Mouse (Mus musculus): Measurements from ENCODE around the gene Stkld1. TPM values are rescaled to one million over a fixed set of nuclear protein-coding genes. Genes with fewer than 3 reads are reported as not detected.

Gene Stkld1
- polyA plus RNA-seq, 1 experiment from 2014 or later: not detected

- Histone ChIP-seq H3K36me3 (ENCODE audit: poor library complexity, severe bottlenecking) (peaks cover 70% of the 10 kb centered on the region), H3K27me3 (no peaks in the 10 kb centered on the region)
Observed at GRCm38 (mm10) chr2:26908710-26909386, 25.0 kb upstream of the Stkld1 start.

GRCm38 (mm10) chr2:26909387-26909784 is 24.5 kb upstream of the Stkld1 start:
- H3K4me3 ChIP-seq: peak overlapping the region; percentile 90
- H3K9ac ChIP-seq: peak overlapping the region; percentile 90
- H3K27me3 ChIP-seq: no peaks in the 10 kb centered on the region
- H3K36me3 ChIP-seq (ENCODE audit: poor library complexity, severe bottlenecking): peaks cover 73% of the 10 kb centered on the region
- H3K4me2 ChIP-seq: peak overlapping the region; percentile 86
- ATAC-seq: no peak
- peak overlapping the region; percentile 95 for H3K27ac ChIP-seq
- H3K4me1 ChIP-seq: peaks cover 42% of the 10 kb centered on the region
- no peaks in the 10 kb centered on the region for H3K9me3 ChIP-seq (replicated peaks)

More at GRCm38 (mm10) chr2:26908710-26909386, 25.0 kb upstream of the Stkld1 start:
- Histone ChIP-seq H3K4me3 (peak overlapping the region; percentile 90), H3K9me3 (replicated peaks) (no peaks in the 10 kb centered on the region), H3K27ac (no peak overlapping the region), H3K4me2 (peak overlapping the region; percentile 86), H3K4me1 (peaks cover 46% of the 10 kb centered on the region), H3K9ac (peak overlapping the region; percentile 90)
- 90% methylated on average over 18 of the region's 18 CpGs for WGBS
- ATAC-seq: no peak

GRCm38 (mm10) chr2:26910124-26910993 is 23.5 kb upstream of the Stkld1 start, which contains the start of the genes Med22 and Rpl7a:
Gene Med22 (minus strand): TSS chr2:26910677.
Gene Rpl7a (plus strand): TSS chr2:26910764.
- peaks cover 49% of the 10 kb centered on the region for H3K4me1 ChIP-seq
- peaks cover 68% of the 10 kb centered on the region for H3K36me3 ChIP-seq (ENCODE audit: poor library complexity, severe bottlenecking)
- WGBS: under 1% methylated on average over 71 of the region's 74 CpGs
- H3K4me2 ChIP-seq: peak within 1 kb of the TSS; percentile 100
- H3K9ac ChIP-seq: peak within 1 kb of the TSS; percentile 98
- no peaks in the 10 kb centered on the region for H3K9me3 ChIP-seq (replicated peaks)
- peak within 1 kb of the TSS; percentile 95 for H3K27ac ChIP-seq
- ATAC-seq: peak; percentile 92
- no peaks in the 10 kb centered on the region for H3K27me3 ChIP-seq
- H3K4me3 ChIP-seq: peak within 1 kb of the TSS; percentile 90

GRCm38 (mm10) chr2:26910994-26911765 is 22.7 kb upstream of the Stkld1 start:
- Histone ChIP-seq H3K27me3 (no peaks in the 10 kb centered on the region), H3K4me2 (peak overlapping the region; percentile 100), H3K4me3 (peak overlapping the region; percentile 90), H3K27ac (peak overlapping the region; percentile 95), H3K9ac (peak overlapping the region; percentile 98), H3K4me1 (peaks cover 55% of the 10 kb centered on the region), H3K9me3 (replicated peaks) (no peaks in the 10 kb centered on the region), H3K36me3 (ENCODE audit: poor library complexity, severe bottlenecking) (peaks cover 60% of the 10 kb centered on the region)
- ATAC-seq: peak; percentile 57
- WGBS: under 1% methylated on average over 37 of the region's 37 CpGs

- H3K4me1 ChIP-seq: peaks cover 64% of the 10 kb centered on the region
- no peaks in the 10 kb centered on the region for H3K9me3 ChIP-seq (replicated peaks)
- H3K4me2 ChIP-seq: peak overlapping the region; percentile 100
- peaks cover 49% of the 10 kb centered on the region for H3K36me3 ChIP-seq (ENCODE audit: poor library complexity, severe bottlenecking)
- 69% methylated on average over 5 of the region's 5 CpGs for WGBS
- peak overlapping the region; percentile 98 for H3K9ac ChIP-seq
- H3K27ac ChIP-seq: no peak overlapping the region
- no peaks in the 10 kb centered on the region for H3K27me3 ChIP-seq
- no peak for ATAC-seq
- peak overlapping the region; percentile 90 for H3K4me3 ChIP-seq
Observed at GRCm38 (mm10) chr2:26912253-26912770, 21.5 kb upstream of the Stkld1 start.

- 84% methylated on average over 17 of the region's 17 CpGs for WGBS
- ATAC-seq: no peak
- H3K36me3 ChIP-seq (ENCODE audit: poor library complexity, severe bottlenecking): peaks cover 49% of the 10 kb centered on the region
- no peaks in the 10 kb centered on the region for H3K9me3 ChIP-seq (replicated peaks)
- no peaks in the 10 kb centered on the region for H3K27me3 ChIP-seq
- H3K4me1 ChIP-seq: peaks cover 65% of the 10 kb centered on the region
- H3K4me3 ChIP-seq: no peak overlapping the region
- H3K27ac ChIP-seq: no peak overlapping the region
- no peak overlapping the region for H3K9ac ChIP-seq
- no peak overlapping the region for H3K4me2 ChIP-seq
Observed at GRCm38 (mm10) chr2:26913416-26914147, 20.3 kb upstream of the Stkld1 start.

- ATAC-seq: no peak
- Histone ChIP-seq H3K27me3 (no peaks in the 10 kb centered on the region), H3K4me1 (peaks cover 57% of the 10 kb centered on the region), H3K4me2 (peak overlapping the region; percentile 17; the same call in 1 of the 2 replicates), H3K9me3 (replicated peaks) (no peaks in the 10 kb centered on the region), H3K9ac (0 out of 2 replicates have a peak overlapping the region, but pooled peaks have one; percentile 84), H3K27ac (no peak overlapping the region), H3K4me3 (no peak overlapping the region), H3K36me3 (ENCODE audit: poor library complexity, severe bottlenecking) (peaks cover 55% of the 10 kb centered on the region)
- WGBS: 62% methylated on average over 8 of the region's 8 CpGs
Observed at GRCm38 (mm10) chr2:26914148-26914941, 19.5 kb upstream of the Stkld1 start.

- ATAC-seq: peak; percentile 84
- Histone ChIP-seq H3K27me3 (no peaks in the 10 kb centered on the region), H3K4me2 (peak within 1 kb of the TSS; percentile 96), H3K9ac (peak within 1 kb of the TSS; percentile 84), H3K27ac (peak within 1 kb of the TSS; percentile 70), H3K4me3 (peak within 1 kb of the TSS; percentile 73), H3K4me1 (peaks cover 51% of the 10 kb centered on the region), H3K36me3 (ENCODE audit: poor library complexity, severe bottlenecking) (peaks cover 72% of the 10 kb centered on the region), H3K9me3 (replicated peaks) (no peaks in the 10 kb centered on the region)
- WGBS: 2% methylated on average over 47 of the region's 47 CpGs
Observed at GRCm38 (mm10) chr2:26915927-26916728, 17.7 kb upstream of the Stkld1 start, which contains the start of the genes Surf2 and Surf1. Gene Surf2 (plus strand): TSS chr2:26916367. Gene Surf1 (minus strand): TSS chr2:26916530.

GRCm38 (mm10) chr2:26916738-26917137 is 17.1 kb upstream of the Stkld1 start:
- peaks cover 75% of the 10 kb centered on the region for H3K36me3 ChIP-seq (ENCODE audit: poor library complexity, severe bottlenecking)
- peak overlapping the region; percentile 96 for H3K4me2 ChIP-seq
- H3K27ac ChIP-seq: peak overlapping the region; percentile 70
- H3K4me3 ChIP-seq: peak overlapping the region; percentile 73
- peaks cover 47% of the 10 kb centered on the region for H3K4me1 ChIP-seq
- no peaks in the 10 kb centered on the region for H3K9me3 ChIP-seq (replicated peaks)
- WGBS: 3% methylated on average over 13 of the region's 13 CpGs
- no peaks in the 10 kb centered on the region for H3K27me3 ChIP-seq
- peak overlapping the region; percentile 84 for H3K9ac ChIP-seq
- peak; percentile 11; the same call in 1 of the 2 replicates for ATAC-seq

- WGBS: 91% methylated on average over 3 of the region's 3 CpGs
- no peak overlapping the region for H3K9ac ChIP-seq
- ATAC-seq: no peak
- no peak overlapping the region for H3K27ac ChIP-seq
- H3K4me2 ChIP-seq: no peak overlapping the region
- H3K27me3 ChIP-seq: no peaks in the 10 kb centered on the region
- H3K9me3 ChIP-seq (replicated peaks): no peaks in the 10 kb centered on the region
- peaks cover 75% of the 10 kb centered on the region for H3K36me3 ChIP-seq (ENCODE audit: poor library complexity, severe bottlenecking)
- no peak overlapping the region for H3K4me3 ChIP-seq
- H3K4me1 ChIP-seq: peaks cover 34% of the 10 kb centered on the region
Observed at GRCm38 (mm10) chr2:26919684-26920083, 14.2 kb upstream of the Stkld1 start.
